Mouse (Mus musculus): ENCODE data around the gene Plk2. TPM values are rescaled to one million over a fixed set of nuclear protein-coding genes. Genes with fewer than 3 reads are reported as not detected.
A peak's percentile ranks its signal among the peaks of the same experiment; 100 is the strongest.
"Not testable (repeated sequence)": the region's sequence is repeated elsewhere in the genome, so short reads cannot be mapped to it uniquely, and the experiment has no call there.

The Plk2 gene
- polyA plus RNA-seq (2015; fragmentation: Nextera tagmentation; extraction: Ambion mirVana), result 155 TPM in 2 replicates

DNA sequence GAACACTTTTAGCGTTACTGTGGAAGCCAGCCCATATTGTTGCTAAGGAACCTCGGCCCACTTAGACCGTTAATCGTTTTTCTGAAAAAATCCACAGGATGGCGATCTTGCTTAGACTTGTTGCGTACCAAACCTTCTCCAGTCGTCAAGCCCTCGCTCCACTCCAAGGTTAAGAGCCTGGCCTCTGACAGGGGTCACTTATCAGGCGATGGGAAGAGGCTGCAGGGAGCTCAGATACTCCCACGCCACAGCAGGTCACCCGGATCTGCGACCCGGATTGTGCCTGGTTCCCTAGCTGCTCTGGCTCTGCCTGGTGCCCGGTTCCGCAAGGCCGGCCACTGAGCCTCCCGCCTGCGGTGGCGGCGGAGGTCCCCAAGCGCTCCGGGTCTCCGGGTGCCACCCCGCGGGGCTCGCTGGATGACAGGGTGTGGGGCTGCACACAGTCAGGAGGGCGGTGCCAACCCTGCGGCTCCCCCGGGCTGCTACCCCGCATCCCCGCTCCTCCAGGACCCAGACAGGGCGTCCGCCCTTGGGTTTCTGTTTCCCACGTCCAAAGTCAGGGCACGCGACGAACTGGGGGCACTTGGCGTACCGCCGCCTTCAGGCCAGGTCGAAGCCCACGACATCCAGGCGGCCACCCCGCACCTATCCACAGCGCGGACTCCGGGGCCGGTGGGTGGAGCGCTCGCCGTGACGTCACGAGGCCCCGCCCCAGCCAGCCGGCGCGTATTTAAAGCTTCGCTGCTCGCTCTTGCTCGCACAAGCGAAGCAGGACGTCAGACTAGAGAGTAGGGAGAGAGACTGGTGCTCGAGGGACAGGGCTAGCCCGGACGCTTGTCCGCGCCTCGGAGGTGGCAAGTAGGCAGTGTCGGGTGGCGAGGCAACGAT lies at the start of gene Plk2:
Plk2 (plus strand) TSS at position 756 of the 888 bp plus-strand sequence.
- H3K9me3 ChIP-seq, result peaks cover 2% of the 10 kb centered on the region; the same call in 1 of the 2 replicates
- H3K4me1 ChIP-seq (replicated peaks), result peaks cover 24% of the 10 kb centered on the region
- ATAC-seq, result peak; percentile 93
- H3K27me3 ChIP-seq, result peaks cover 8% of the 10 kb centered on the region
- H3K4me2 ChIP-seq (replicated peaks), result peak within 1 kb of the TSS; percentile 97
- peak within 1 kb of the TSS; percentile 93 for H3K9ac ChIP-seq (replicated peaks)
- peaks cover 22% of the 10 kb centered on the region for H3K36me3 ChIP-seq
- under 1% methylated on average over 71 of the region's 71 CpGs for WGBS
- H3K4me3 ChIP-seq (replicated peaks), result peak within 1 kb of the TSS; percentile 71
- peak within 1 kb of the TSS; percentile 90 for H3K27ac ChIP-seq

- Histone ChIP-seq H3K4me1 (replicated peaks) (peaks cover 10% of the 10 kb centered on the region), H3K4me3 (replicated peaks) (no peak overlapping the region), H3K9me3 (no peaks in the 10 kb centered on the region), H3K9ac (replicated peaks) (no peak overlapping the region), H3K4me2 (replicated peaks) (no peak overlapping the region), H3K27ac (peak overlapping the region; percentile 67), H3K36me3 (no peaks in the 10 kb centered on the region), H3K27me3 (no peaks in the 10 kb centered on the region)
- ATAC-seq, result peak; percentile 79
- WGBS, result 13% methylated on average over 7 of the region's 7 CpGs
Observed at GRCm38 (mm10) chr13:110346707-110347106, 48.1 kb upstream of the Plk2 start.

DNA sequence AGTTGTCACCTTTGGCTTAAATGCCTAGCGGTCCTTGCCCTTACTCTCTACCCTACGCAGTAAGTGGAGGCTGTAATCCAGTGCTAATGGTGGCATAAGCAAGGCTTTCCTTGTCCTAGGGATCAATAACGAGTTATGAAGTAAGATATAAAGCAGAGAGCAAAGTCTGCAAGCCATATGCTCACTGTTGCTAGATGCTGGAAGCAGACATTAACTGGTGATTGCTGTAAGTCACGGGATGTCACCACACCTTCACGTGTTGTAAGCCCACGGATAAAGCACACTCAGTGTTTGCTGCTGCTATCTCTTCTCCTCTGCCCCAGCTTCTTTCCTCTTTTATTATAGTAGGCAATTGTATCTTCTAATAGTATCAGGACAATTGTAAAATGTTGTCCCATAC lies 43.8 kb upstream of the Plk2 start:
- H3K4me3 ChIP-seq (replicated peaks), result no peak overlapping the region
- no peak overlapping the region for H3K4me2 ChIP-seq (replicated peaks)
- 91% methylated on average over 6 of the region's 6 CpGs for WGBS
- no peak for ATAC-seq
- peaks cover 10% of the 10 kb centered on the region for H3K4me1 ChIP-seq (replicated peaks)
- H3K36me3 ChIP-seq, result no peaks in the 10 kb centered on the region
- H3K9me3 ChIP-seq, result no peaks in the 10 kb centered on the region
- H3K9ac ChIP-seq (replicated peaks), result no peak overlapping the region
- no peaks in the 10 kb centered on the region for H3K27me3 ChIP-seq
- H3K27ac ChIP-seq, result no peak overlapping the region

DNA sequence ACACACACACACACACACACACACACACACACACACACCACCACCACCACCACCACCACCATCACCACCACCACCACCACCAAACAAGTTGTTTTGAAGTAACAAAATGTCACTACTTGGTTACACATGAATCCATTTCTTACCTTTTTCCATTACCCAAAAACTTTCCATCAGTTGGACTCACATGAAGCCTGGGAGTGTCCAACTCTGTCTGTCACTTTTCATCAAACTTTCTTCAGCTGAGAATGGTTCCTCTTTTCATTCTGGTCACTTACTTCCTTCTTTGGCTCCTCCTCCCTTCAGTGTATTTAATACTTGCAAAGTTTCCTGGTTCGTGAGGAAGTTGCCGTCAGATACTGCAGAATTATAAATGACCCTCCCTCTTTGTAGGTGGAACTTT lies 37.9 kb upstream of the Plk2 start, which contains the start of gene Gapt:
Gapt (minus strand) TSS at position 259 of the 400 bp plus-strand sequence.
- no peak for ATAC-seq
- Histone ChIP-seq H3K4me1 (replicated peaks) (no peaks in the 10 kb centered on the region), H3K27me3 (no peaks in the 10 kb centered on the region), H3K36me3 (no peaks in the 10 kb centered on the region), H3K4me3 (replicated peaks) (no peak within 1 kb of the TSS), H3K4me2 (replicated peaks) (no peak within 1 kb of the TSS), H3K9ac (replicated peaks) (no peak within 1 kb of the TSS), H3K9me3 (no peaks in the 10 kb centered on the region), H3K27ac (no peak within 1 kb of the TSS)
- WGBS, result 94% methylated on average over 2 of the region's 2 CpGs

DNA sequence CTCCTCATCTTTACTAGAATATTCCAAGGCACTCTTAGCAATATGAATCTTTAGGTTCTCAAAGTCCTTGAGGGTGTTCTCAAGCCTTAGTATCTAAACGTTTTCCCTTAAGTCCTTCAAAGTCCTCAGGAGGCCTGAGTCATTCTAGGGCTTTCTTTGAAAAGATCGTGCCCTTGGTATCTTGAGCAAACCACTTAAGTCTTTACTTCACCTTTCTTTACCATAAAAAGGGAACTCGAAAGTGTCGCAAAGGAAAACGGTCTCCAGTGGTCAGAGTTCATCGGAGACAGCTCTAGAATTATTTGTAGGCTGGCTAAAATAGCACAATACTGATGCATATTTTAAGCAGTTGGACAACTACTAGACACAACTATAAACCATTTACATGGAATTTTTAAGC lies 31.1 kb upstream of the Plk2 start:
- no peaks in the 10 kb centered on the region for H3K9me3 ChIP-seq
- H3K4me1 ChIP-seq (replicated peaks), result no peaks in the 10 kb centered on the region
- H3K27me3 ChIP-seq, result no peaks in the 10 kb centered on the region
- H3K4me3 ChIP-seq (replicated peaks), result no peak overlapping the region
- no peak overlapping the region for H3K9ac ChIP-seq (replicated peaks)
- no peaks in the 10 kb centered on the region for H3K36me3 ChIP-seq
- H3K27ac ChIP-seq, result no peak overlapping the region
- whole genome bisulfite sequencing, result 84% methylated on average over 6 of the region's 6 CpGs
- no peak overlapping the region for H3K4me2 ChIP-seq (replicated peaks)
- ATAC-seq, result no peak

GRCm38 (mm10) chr13:110366477-110366876 lies 28.4 kb upstream of the Plk2 start:
- Histone ChIP-seq H3K27me3 (no peaks in the 10 kb centered on the region), H3K9ac (replicated peaks) (no peak overlapping the region), H3K4me3 (replicated peaks) (no peak overlapping the region), H3K27ac (no peak overlapping the region), H3K9me3 (no peaks in the 10 kb centered on the region), H3K36me3 (no peaks in the 10 kb centered on the region), H3K4me2 (replicated peaks) (no peak overlapping the region), H3K4me1 (replicated peaks) (no peaks in the 10 kb centered on the region)
- 96% methylated on average over 3 of the region's 3 CpGs for WGBS
- no peak for ATAC-seq

GRCm38 (mm10) chr13:110367961-110368555 lies 26.8 kb upstream of the Plk2 start:
- H3K4me1 ChIP-seq (replicated peaks), result no peaks in the 10 kb centered on the region
- no peak overlapping the region for H3K9ac ChIP-seq (replicated peaks)
- no peak overlapping the region for H3K27ac ChIP-seq
- 92% methylated on average over 3 of the region's 3 CpGs for WGBS
- H3K4me2 ChIP-seq (replicated peaks), result no peak overlapping the region
- H3K9me3 ChIP-seq, result no peaks in the 10 kb centered on the region
- H3K27me3 ChIP-seq, result no peaks in the 10 kb centered on the region
- ATAC-seq, result peak; percentile 53
- no peaks in the 10 kb centered on the region for H3K36me3 ChIP-seq
- H3K4me3 ChIP-seq (replicated peaks), result no peak overlapping the region

- H3K4me2 ChIP-seq (replicated peaks); H3K27me3 ChIP-seq; H3K4me3 ChIP-seq (replicated peaks); H3K4me1 ChIP-seq (replicated peaks); H3K36me3 ChIP-seq; H3K9ac ChIP-seq (replicated peaks); H3K9me3 ChIP-seq; H3K27ac ChIP-seq: not testable (repeated sequence)
- WGBS, result 58% methylated on average over 6 of the region's 6 CpGs
- ATAC-seq, result peak; percentile 79
Observed at GRCm38 (mm10) chr13:110368556-110369040, 26.2 kb upstream of the Plk2 start.

- H3K9me3 ChIP-seq, result no peaks in the 10 kb centered on the region
- no peaks in the 10 kb centered on the region for H3K27me3 ChIP-seq
- H3K36me3 ChIP-seq, result no peaks in the 10 kb centered on the region
- ATAC-seq, result peak; percentile 54; the same call in 1 of the 2 replicates
- no peak overlapping the region for H3K4me3 ChIP-seq (replicated peaks)
- 95% methylated on average over 1 of the region's 1 CpGs for WGBS
- H3K4me1 ChIP-seq (replicated peaks), result no peaks in the 10 kb centered on the region
- no peak overlapping the region for H3K9ac ChIP-seq (replicated peaks)
- no peak overlapping the region for H3K4me2 ChIP-seq (replicated peaks)
- no peak overlapping the region for H3K27ac ChIP-seq
Observed at GRCm38 (mm10) chr13:110369673-110370072, 25.2 kb upstream of the Plk2 start.

GRCm38 (mm10) chr13:110382447-110382901 lies 12.4 kb upstream of the Plk2 start:
- WGBS, result 21% methylated on average over 5 of the region's 5 CpGs
- H3K27me3 ChIP-seq, result no peaks in the 10 kb centered on the region
- no peak overlapping the region for H3K27ac ChIP-seq
- no peak overlapping the region for H3K4me3 ChIP-seq (replicated peaks)
- H3K4me1 ChIP-seq (replicated peaks), result no peaks in the 10 kb centered on the region
- ATAC-seq, result peak; percentile 65; the same call in 1 of the 2 replicates
- H3K9ac ChIP-seq (replicated peaks), result no peak overlapping the region
- no peaks in the 10 kb centered on the region for H3K9me3 ChIP-seq
- H3K36me3 ChIP-seq, result no peaks in the 10 kb centered on the region
- H3K4me2 ChIP-seq (replicated peaks), result no peak overlapping the region

GRCm38 (mm10) chr13:110384514-110384913 lies 10.3 kb upstream of the Plk2 start:
- 75% methylated on average over 6 of the region's 6 CpGs for WGBS
- no peaks in the 10 kb centered on the region for H3K27me3 ChIP-seq
- H3K4me2 ChIP-seq (replicated peaks), result no peak overlapping the region
- no peak for ATAC-seq
- H3K9me3 ChIP-seq, result peaks cover 3% of the 10 kb centered on the region
- no peak overlapping the region for H3K27ac ChIP-seq
- H3K9ac ChIP-seq (replicated peaks), result no peak overlapping the region
- no peaks in the 10 kb centered on the region for H3K4me1 ChIP-seq (replicated peaks)
- no peaks in the 10 kb centered on the region for H3K36me3 ChIP-seq
- H3K4me3 ChIP-seq (replicated peaks), result no peak overlapping the region

- no peak for ATAC-seq
- 22% methylated on average over 8 of the region's 8 CpGs for WGBS
- Histone ChIP-seq H3K27ac (no peak overlapping the region), H3K36me3 (no peaks in the 10 kb centered on the region), H3K9ac (replicated peaks) (no peak overlapping the region), H3K9me3 (peaks cover 5% of the 10 kb centered on the region), H3K4me1 (replicated peaks) (peaks cover 4% of the 10 kb centered on the region), H3K4me3 (replicated peaks) (no peak overlapping the region), H3K4me2 (replicated peaks) (no peak overlapping the region), H3K27me3 (peaks cover 8% of the 10 kb centered on the region; the same call in 1 of the 2 replicates)
Observed at GRCm38 (mm10) chr13:110392210-110392609, 2.6 kb upstream of the Plk2 start.
